Mouse (Mus musculus) heart, postnatal 25 days (tissue): ENCODE data around the gene Unc13d. TPM values are rescaled to one million over a fixed set of nuclear protein-coding genes. Genes with fewer than 3 reads are reported as not detected.
"Not testable (repeated sequence)": the region's sequence is repeated elsewhere in the genome, so short reads cannot be mapped to it uniquely, and the experiment has no call there.

Source experiments
- DNase-seq: peaks from one replicate; pipeline ENCODE4 v3.0.0; 2022; ENCODE audit warnings: low spot score
- intact Hi-C: fragments of 180-260 bp; cut with DNase I; formaldehyde crosslinking; loops from one replicate; pipeline ENCODE4 v1.15.1; 2025
- total RNA-seq, 2 experiments: library from RNA; stranded (reverse); gene quantifications; 2 replicates each; pipeline ENCODE4 v1.2.3; 2021

Unc13d gene
- 1 to 10 TPM in 1 of 2 experiments, under 1 TPM in 1; 0.75 to 1.0 TPM for total RNA-seq

GRCm38 (mm10) chr11:116077446-116078204, at the start of gene Unc13d:
Gene Unc13d (minus strand): TSS chr11:116077961.
- intact Hi-C loops = loop anchor here (5.0 kb wide), 1 partner anchor 45 kb away; the partner anchor contains the start of gene Unk
- no peak for DNase-seq

GRCm38 (mm10) chr11:116126261-116126660, 48.5 kb upstream of the Unc13d start:
- intact Hi-C loops = no loop called here
- no peak for DNase-seq

DNA sequence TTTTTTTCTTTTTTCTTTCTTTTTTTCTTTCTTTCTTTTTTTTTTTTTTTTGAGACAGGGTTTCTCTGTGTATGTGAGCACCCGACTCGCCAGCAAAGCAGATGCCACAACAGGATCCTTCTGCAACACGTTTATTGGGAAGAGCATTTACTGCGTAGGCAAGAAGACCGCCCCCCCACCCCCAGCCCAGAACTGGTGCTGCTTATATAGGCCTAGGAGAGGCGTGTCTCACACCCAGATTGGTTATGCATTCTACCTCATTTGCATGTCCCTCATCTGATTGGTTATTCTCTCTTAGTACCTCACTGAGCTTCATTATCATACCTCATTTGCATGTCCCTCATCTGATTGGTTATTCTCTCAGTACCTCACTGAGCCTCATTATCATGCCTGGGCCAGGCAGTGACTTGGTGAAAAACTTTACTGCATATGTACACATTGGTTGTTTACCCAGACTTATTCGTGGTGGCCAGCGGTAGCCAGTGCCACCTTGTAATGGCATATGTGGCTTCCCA, 44.0 kb upstream of the Unc13d start:
- DNase-seq, intact Hi-C loops: not testable (repeated sequence)

DNA sequence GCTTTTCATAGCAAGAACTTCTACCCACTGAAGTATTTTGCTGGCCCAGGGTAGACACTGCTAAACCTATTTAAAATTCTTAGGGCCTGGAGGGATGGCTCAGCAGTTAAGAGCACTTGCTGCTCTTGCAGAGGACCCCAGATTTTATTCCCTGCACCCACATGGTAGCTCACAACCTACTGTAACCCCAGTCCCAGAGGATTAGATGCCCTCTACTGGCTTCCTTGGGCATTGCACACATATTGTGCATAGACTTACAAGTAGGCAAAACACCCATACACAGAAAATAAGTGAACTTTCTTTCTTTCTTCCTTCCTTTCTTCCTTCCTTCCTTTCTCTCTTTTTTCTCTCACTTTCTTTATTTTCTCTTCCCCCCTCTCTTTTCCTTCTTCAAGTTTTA, 40.1 kb upstream of the Unc13d start:
- intact Hi-C loops = no loop called here
- DNase-seq = no peak

- intact Hi-C loops = no loop called here
- DNase-seq = no peak
Observed at GRCm38 (mm10) chr11:116117241-116117640, 39.5 kb upstream of the Unc13d start.

DNA sequence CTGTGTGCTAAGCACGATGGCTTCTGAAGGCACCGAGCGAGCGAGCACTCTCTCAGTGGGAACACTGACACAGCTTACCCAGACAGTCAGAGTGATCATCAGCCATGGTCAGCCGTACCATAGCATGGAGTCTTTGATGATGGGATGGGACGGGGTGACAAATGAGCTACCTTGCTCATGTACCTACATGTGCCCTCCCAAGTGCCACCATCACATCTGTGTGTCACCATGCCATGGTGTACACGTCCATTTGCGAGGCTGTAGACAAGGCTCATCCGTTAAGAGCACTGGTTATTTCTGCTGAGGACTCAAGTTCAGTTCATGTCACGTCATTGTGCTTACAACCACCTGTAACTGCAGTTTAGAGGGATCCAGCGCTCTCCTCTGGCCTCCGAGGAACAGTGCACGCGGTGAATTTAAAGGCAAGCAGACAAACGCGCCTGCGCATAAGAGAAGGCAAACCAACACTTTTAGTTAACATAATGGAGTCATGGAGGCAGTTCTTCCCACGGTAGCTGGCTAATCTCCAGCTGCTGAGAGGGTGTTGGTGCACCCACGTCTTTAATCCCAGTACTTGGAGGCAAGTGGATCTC, 33.9 kb upstream of the Unc13d start:
- DNase-seq = no peak
- intact Hi-C loops = loop anchor here (2.0 kb wide), 1 partner anchor 17 kb away; no protein-coding TSS in a partner anchor

DNA sequence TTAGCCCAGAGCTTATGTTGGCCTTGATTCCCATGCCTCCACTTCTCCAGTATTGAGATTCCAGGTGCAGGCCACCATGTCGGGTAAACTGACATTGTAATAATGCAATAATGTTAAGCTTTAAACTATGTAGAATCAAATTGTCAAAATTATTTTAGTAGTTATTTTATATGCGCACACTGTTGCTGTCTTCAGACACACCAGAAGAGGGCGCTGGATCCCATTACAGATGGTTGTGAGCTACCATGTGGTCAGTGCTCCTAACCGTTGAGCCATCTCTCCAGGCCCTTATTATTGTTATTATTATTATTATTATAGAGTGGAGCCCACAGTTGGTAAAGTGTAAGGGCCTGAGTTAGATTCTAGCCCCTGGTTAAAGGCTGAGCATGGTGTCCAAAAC, 33.3 kb upstream of the Unc13d start:
- intact Hi-C loops = loop anchor here (2.0 kb wide), 1 partner anchor 18 kb away; no protein-coding TSS in a partner anchor
- DNase-seq = no peak

DNA sequence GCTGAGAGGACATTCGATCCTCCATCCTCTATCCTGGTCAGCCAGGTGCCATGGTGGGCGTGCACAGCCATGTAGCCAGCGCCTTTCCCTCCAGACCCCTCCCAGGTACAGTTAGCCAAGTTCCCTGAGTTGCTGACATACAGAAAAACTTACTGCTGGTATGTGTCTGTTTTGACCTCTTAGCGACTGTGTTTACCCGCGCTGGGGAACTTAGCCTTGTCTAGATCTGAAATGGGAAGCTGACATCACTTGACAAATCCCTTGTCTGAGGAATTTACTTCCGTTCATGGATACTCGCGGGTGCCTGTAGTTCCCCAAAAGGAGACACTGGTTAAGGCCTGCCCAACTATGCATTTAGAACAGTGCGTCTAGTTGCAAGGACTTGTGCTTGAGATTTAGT, 32.8 kb upstream of the Unc13d start:
- intact Hi-C loops = loop anchor here (1.0 to 2.0 kb wide), 2 partner anchors 18 to 22 kb away; no protein-coding TSS in a partner anchor
- no peak for DNase-seq

DNA sequence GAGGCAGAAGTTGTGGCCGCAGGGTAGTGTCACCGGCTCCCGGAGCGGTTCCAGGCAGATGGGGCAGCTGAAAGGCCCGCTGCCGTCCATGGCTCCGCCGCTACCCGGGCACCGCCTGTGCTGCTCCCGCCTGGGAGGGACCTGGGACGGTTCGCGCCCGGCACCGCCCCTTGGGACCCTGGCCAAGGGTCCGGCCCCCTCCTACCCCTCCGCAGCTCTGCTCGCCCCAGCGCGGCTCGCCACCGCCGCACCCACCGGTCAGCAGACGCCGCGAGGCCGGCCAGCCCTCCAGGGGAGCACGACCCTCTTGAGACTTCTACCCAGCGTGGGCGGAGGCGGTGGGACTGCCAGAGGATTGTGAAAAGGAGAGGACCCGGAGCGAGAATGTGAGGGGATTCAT, 32.4 kb upstream of the Unc13d start:
- intact Hi-C loops = loop anchor here (1.0 to 2.0 kb wide), 2 partner anchors 19 to 22 kb away; no protein-coding TSS in a partner anchor
- DNase-seq = peak; percentile 90

- no peak for DNase-seq
- intact Hi-C loops = loop anchor here (1.0 to 2.0 kb wide), 2 partner anchors 19 to 21 kb away; no protein-coding TSS in a partner anchor
Observed at GRCm38 (mm10) chr11:116109441-116110081, 31.8 kb upstream of the Unc13d start.

DNA sequence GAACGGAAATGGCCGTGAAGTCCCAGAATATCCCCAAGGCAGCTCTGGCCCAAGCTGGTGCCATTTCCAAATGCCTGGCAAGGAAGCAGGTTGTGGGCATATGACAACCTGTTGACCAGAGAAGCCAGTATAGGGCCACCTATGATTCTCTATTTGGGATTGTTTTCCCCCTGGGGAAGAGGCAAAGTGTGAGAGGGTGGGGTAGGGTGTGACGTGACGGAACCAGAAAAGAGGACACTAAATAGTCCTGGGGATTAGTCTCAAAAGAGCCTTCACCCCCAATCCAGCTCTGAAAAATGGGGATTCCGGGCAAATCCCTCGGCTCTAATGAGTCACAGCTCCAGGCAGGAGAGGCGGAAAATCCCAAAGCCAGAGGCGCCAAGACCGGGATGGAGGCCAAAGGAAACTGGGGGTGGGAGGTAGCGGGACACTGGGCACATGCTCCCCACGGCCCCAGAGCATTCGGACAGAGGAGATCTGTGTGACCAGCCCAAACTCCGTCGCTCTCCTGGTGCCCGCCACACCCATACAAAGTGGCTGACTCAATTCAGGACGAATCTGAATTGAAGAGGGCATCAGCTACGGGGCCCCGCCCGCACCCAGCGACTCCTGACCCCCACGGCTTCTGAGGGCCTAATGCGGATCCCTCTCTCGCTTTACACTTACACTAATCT, 30.8 kb upstream of the Unc13d start:
- peak; percentile 85 for DNase-seq
- intact Hi-C loops = no loop called here

DNA sequence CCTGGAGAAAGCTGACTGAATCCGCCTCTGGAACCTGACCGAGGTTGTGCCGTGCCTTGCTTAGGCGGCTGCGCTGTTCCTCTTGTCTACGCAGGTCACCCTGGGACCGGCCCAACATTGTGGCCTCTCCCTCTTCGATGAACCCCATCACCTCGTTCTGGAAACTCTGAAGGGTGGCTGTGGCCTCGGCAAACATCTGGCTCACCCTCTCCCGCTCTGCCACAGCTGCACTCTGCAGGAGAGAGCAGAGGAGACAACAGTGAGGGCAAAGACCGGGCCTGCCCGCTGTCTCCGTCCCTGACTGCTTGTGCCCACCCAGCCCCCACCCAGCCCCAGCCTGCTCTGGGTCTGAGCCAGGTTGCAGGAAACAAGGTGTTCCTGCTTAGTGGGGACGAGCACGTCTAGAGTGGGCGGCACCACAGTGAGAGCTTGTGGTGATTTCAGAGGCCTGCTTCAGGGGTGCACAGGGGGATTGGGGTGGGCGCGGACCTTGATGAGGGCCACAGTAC, 30.1 kb upstream of the Unc13d start:
- intact Hi-C loops = no loop called here

GRCm38 (mm10) chr11:116106963-116107776, 29.4 kb upstream of the Unc13d start:
- DNase-seq = no peak
- intact Hi-C loops = no loop called here

More for the DNA sequence above, 30.1 kb upstream of the Unc13d start:
- DNase-seq = no peak

- no peak for DNase-seq
- intact Hi-C loops = no loop called here
Observed at GRCm38 (mm10) chr11:116106154-116106962, 28.6 kb upstream of the Unc13d start.

DNA sequence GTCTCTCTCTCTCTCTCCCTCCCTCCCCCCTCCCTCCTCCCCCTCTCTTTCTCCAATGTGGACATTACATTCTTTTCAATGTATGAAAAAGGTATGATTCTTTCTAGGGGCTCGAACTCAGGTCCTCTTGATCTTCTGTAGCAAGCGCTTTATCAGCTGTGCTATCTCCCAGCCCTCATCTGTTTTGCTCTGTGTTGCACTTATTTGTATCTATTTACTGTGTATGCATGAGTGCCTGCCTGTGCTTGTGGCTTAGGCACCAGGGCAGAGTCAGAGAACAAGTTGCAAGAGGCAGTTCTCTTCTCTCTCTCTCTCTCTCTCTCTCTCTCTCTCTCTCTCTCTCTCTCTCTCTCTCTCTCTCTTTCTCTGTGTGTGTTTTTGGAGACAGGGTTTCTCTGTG, 27.3 kb upstream of the Unc13d start:
- intact Hi-C loops = no loop called here
- no peak for DNase-seq

- intact Hi-C loops = no loop called here
- DNase-seq = peak; percentile 85
Observed at GRCm38 (mm10) chr11:116104006-116104646, 26.4 kb upstream of the Unc13d start.

DNA sequence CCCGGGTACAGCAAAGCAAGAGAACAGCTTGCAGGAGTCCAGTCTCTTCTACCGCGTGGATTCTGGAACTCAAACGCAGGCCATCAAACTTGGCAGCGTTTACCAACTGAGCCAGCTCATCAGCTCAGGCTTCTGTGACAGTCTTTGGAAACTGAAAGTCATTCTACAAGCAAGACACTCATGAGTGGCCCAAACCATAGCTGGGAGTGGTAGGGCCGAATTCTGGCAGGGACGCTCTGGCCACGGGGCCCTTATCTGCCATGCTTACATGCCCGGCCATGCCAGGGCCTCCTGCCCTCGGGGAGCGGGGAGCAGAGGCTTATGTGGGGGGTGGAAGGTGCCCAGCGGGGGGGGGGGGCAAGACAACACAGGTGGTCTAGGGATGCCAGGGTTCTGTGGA, 25.8 kb upstream of the Unc13d start:
- intact Hi-C loops = no loop called here
- DNase-seq = no peak

- intact Hi-C loops = no loop called here
- DNase-seq = no peak
Observed at GRCm38 (mm10) chr11:116102472-116102871, 24.7 kb upstream of the Unc13d start.
